8 mouse cellular contexts compared by ENCODE assay signal in genomic region chr4:116626658-116627358, GRCm38 (mm10). TPM values are rescaled to one million over a fixed set of nuclear protein-coding genes. Genes with fewer than 3 reads are reported as not detected.
A peak's percentile ranks its signal among the peaks of the same experiment; 100 is the strongest.
DNase-seq lines count a peak whose midpoint lies in the region; ATAC-seq and TF ChIP-seq lines count a peak whose summit lies in the region.

No protein-coding gene starts in this region.

- H3K4me3 ChIP-seq in G1E (ENCODE audit: low read depth, low read length), result peak overlapping the region; percentile 99
- peak overlapping the region; percentile 99 for H3K4me3 ChIP-seq in forebrain, embryonic 13.5 days
- peak overlapping the region; percentile 75 for H3K4me3 ChIP-seq in lung, adult 2 months (replicated peaks; ENCODE audit: extremely low read depth, low read depth, low read length)
- peak overlapping the region; percentile 80 for H3K4me3 ChIP-seq in neural tube, embryonic 15.5 days (replicated peaks)

- ATAC-seq in G1E (ENCODE audit: extremely low read depth, insufficient number of reproducible peaks, low FRiP score, poor library complexity, severe bottlenecking), result peak; percentile 70
- peak; percentile 65; the same call in 1 of the 2 replicates for ATAC-seq in cerebellum, adult (ENCODE audit: insufficient number of reproducible peaks, low FRiP score, low TSS enrichment)
- peak; percentile 84 for ATAC-seq in forebrain, embryonic 13.5 days
- peak; percentile 82 for ATAC-seq in neural tube, embryonic 15.5 days (ENCODE audit: low FRiP score)

- H3K36me3 ChIP-seq in G1E (replicated peaks), result peaks cover 26% of the 10 kb centered on the region
- H3K36me3 ChIP-seq in forebrain, embryonic 13.5 days (ENCODE audit: poor library complexity, severe bottlenecking), result peaks cover 10% of the 10 kb centered on the region; the same call in 1 of the 2 replicates
- H3K36me3 ChIP-seq in neural tube, embryonic 15.5 days, result peaks cover under 1% of the 10 kb centered on the region

- no peak for TF ChIP-seq CTCF in G1E (IDR thresholded peaks at IDR 0.05; ENCODE audit: low read depth, low read length)
- TF ChIP-seq CTCF in lung, adult 2 months (IDR thresholded peaks at IDR 0.05; ENCODE audit: insufficient read depth, low read length), result no peak

- H3K27ac ChIP-seq in forebrain, embryonic 13.5 days, result peak overlapping the region; percentile 98
- H3K27ac ChIP-seq in neural tube, embryonic 15.5 days (replicated peaks), result peak overlapping the region; percentile 93

- under 1% methylated on average over 49 of the region's 53 CpGs for WGBS in forebrain, embryonic 13.5 days
- WGBS in lung, adult 2 months, result under 1% methylated on average over 53 of the region's 53 CpGs
- under 1% methylated on average over 51 of the region's 53 CpGs for WGBS in neural tube, embryonic 15.5 days

- DNase-seq in G1E (ENCODE audit: low spot score), result peak; percentile 81
- DNase-seq in heart, postnatal 10 days, result peak; percentile 86 to 88
- DNase-seq in kidney, postnatal 4 days, result peak; percentile 91 to 94
- peak; percentile 68 for DNase-seq in lung, adult 2 months
- peak; percentile 85 for DNase-seq in testis, postnatal 14 days (ENCODE audit: low spot score)

- peaks cover 26% of the 10 kb centered on the region for H3K4me1 ChIP-seq in G1E (ENCODE audit: insufficient read depth, low read depth, low read length)
- H3K4me1 ChIP-seq in forebrain, embryonic 13.5 days, result peaks cover 31% of the 10 kb centered on the region
- peaks cover 6% of the 10 kb centered on the region for H3K4me1 ChIP-seq in lung, adult 2 months (ENCODE audit: control insufficient read depth, insufficient read depth, low read length)
- peaks cover 23% of the 10 kb centered on the region for H3K4me1 ChIP-seq in neural tube, embryonic 15.5 days

- peak overlapping the region; percentile 74 for H3K4me2 ChIP-seq in forebrain, embryonic 13.5 days
- peak overlapping the region; percentile 70 for H3K4me2 ChIP-seq in neural tube, embryonic 15.5 days

- H3K27me3 ChIP-seq in G1E (ENCODE audit: insufficient read depth, low read length), result no peaks in the 10 kb centered on the region
- no peaks in the 10 kb centered on the region for H3K27me3 ChIP-seq in forebrain, embryonic 13.5 days
- no peaks in the 10 kb centered on the region for H3K27me3 ChIP-seq in neural tube, embryonic 15.5 days (replicated peaks)

- H3K9me3 ChIP-seq in G1E (replicated peaks), result no peaks in the 10 kb centered on the region
- no peaks in the 10 kb centered on the region for H3K9me3 ChIP-seq in forebrain, embryonic 13.5 days (replicated peaks)
- H3K9me3 ChIP-seq in neural tube, embryonic 15.5 days (replicated peaks), result no peaks in the 10 kb centered on the region

- no peak for TF ChIP-seq POLR2A in lung, adult 2 months (IDR thresholded peaks at IDR 0.05; ENCODE audit: borderline replicate concordance, extremely low read depth, low read depth, low read length)

- H3K9ac ChIP-seq in forebrain, embryonic 13.5 days, result peak overlapping the region; percentile 93
- H3K9ac ChIP-seq in neural tube, embryonic 15.5 days (replicated peaks), result peak overlapping the region; percentile 80

- intact Hi-C loops in heart, postnatal 10 days (cut with DNase I), result no loop called here

RNA-seq across cellular contexts. Expression of gene Nasp, which starts 0.9 kb away (rescaled TPM):
- total RNA-seq in G1E (2014; fragmentation: Nextera tagmentation) (134 and 149 TPM in 2 replicates), G1E (2017) (315 and 326 TPM in 2 replicates)
- polyA plus RNA-seq in G1E (2012), result 11.9 and 25.8 TPM in 2 replicates
- polyA plus RNA-seq in forebrain, embryonic 13.5 days (2015; fragmentation: Nextera tagmentation; extraction: Ambion mirVana), result 201 and 217 TPM in 2 replicates
- 10 to 100 TPM; 46.4 to 53.6 TPM for total RNA-seq in heart, postnatal 10 days (2021)
- 1.3 and 2.4 TPM in 2 replicates for polyA plus RNA-seq in lung, adult 2 months (2012; rRNA removed)
- polyA plus RNA-seq in neural tube, embryonic 15.5 days (2015; fragmentation: Nextera tagmentation; extraction: Ambion mirVana), result 79.3 and 93.1 TPM in 2 replicates

RNA-seq across cellular contexts. Expression of gene Akr1a1, which starts 24.7 kb away (rescaled TPM):
- total RNA-seq in G1E (2014; fragmentation: Nextera tagmentation) (361 and 367 TPM in 2 replicates), G1E (2017) (830 and 919 TPM in 2 replicates)
- 138 and 154 TPM in 2 replicates for polyA plus RNA-seq in G1E (2012)
- polyA plus RNA-seq in forebrain, embryonic 13.5 days (2015; fragmentation: Nextera tagmentation; extraction: Ambion mirVana), result 657 and 694 TPM in 2 replicates
- 100 to 1,000 TPM; 419 to 457 TPM for total RNA-seq in heart, postnatal 10 days (2021)
- polyA plus RNA-seq in lung, adult 2 months (2012; rRNA removed), result 536 and 669 TPM in 2 replicates
- polyA plus RNA-seq in neural tube, embryonic 15.5 days (2015; fragmentation: Nextera tagmentation; extraction: Ambion mirVana), result 717 and 746 TPM in 2 replicates

RNA-seq across cellular contexts. Expression of gene Ccdc17, which starts 30.4 kb away (rescaled TPM):
- total RNA-seq in G1E (2014; fragmentation: Nextera tagmentation) (5.8 and 6.2 TPM in 2 replicates), G1E (2017) (5.0 and 5.9 TPM in 2 replicates)
- 0.37 and 0.83 TPM in 2 replicates for polyA plus RNA-seq in G1E (2012)
- polyA plus RNA-seq in forebrain, embryonic 13.5 days (2015; fragmentation: Nextera tagmentation; extraction: Ambion mirVana), result 2.9 and 4.5 TPM in 2 replicates
- total RNA-seq in heart, postnatal 10 days (2021), result 1 to 10 TPM; 2.1 to 3.2 TPM
- 52.9 and 55.0 TPM in 2 replicates for polyA plus RNA-seq in lung, adult 2 months (2012; rRNA removed)
- 3.0 and 4.5 TPM in 2 replicates for polyA plus RNA-seq in neural tube, embryonic 15.5 days (2015; fragmentation: Nextera tagmentation; extraction: Ambion mirVana)

RNA-seq across cellular contexts. Expression of gene Prdx1, which starts 58.5 kb away (rescaled TPM):
- total RNA-seq in G1E (2014; fragmentation: Nextera tagmentation) (113 and 129 TPM in 2 replicates), G1E (2017) (298 and 303 TPM in 2 replicates)
- 14.8 and 16.1 TPM in 2 replicates for polyA plus RNA-seq in G1E (2012)
- 809 and 818 TPM in 2 replicates for polyA plus RNA-seq in forebrain, embryonic 13.5 days (2015; fragmentation: Nextera tagmentation; extraction: Ambion mirVana)
- total RNA-seq in heart, postnatal 10 days (2021), result 100 to 1,000 TPM; 420 to 430 TPM
- 58.4 and 179 TPM in 2 replicates for polyA plus RNA-seq in lung, adult 2 months (2012; rRNA removed)
- 443 and 606 TPM in 2 replicates for polyA plus RNA-seq in neural tube, embryonic 15.5 days (2015; fragmentation: Nextera tagmentation; extraction: Ambion mirVana)

Comparison
In these comparisons a context has a peak if more than half of its experiments do, and no peak if none do; other contexts are left out.
1. Peak in every context shown above with its lines: DNase-seq, ATAC-seq, H3K4me3 ChIP-seq and H3K27ac ChIP-seq.